Mouse (Mus musculus) gastrocnemius, postnatal 10 days (tissue): Measurements from ENCODE around the gene Accsl. TPM values are rescaled to one million over a fixed set of nuclear protein-coding genes. Genes with fewer than 3 reads are reported as not detected.
A peak's percentile ranks its signal among the peaks of the same experiment; 100 is the strongest.

Experiments
- DNase-seq: peaks from one replicate; pipeline ENCODE4 v3.0.0; 2021; ENCODE audit warnings: mixed read lengths
- long read RNA-seq, 2 experiments: library from polyadenylated mRNA; stranded (forward); transcript quantifications; one replicate each; pipeline ENCODE4 v2.0.0; 2021
- total RNA-seq, 2 experiments: library from RNA; stranded (reverse); gene quantifications; 2 replicates each; pipeline ENCODE4 v1.2.3; 2021

Accsl gene
- not detected for total RNA-seq
- long read RNA-seq, experiment 1, result 0 reads
- long read RNA-seq, experiment 2, result 0 reads

DNA sequence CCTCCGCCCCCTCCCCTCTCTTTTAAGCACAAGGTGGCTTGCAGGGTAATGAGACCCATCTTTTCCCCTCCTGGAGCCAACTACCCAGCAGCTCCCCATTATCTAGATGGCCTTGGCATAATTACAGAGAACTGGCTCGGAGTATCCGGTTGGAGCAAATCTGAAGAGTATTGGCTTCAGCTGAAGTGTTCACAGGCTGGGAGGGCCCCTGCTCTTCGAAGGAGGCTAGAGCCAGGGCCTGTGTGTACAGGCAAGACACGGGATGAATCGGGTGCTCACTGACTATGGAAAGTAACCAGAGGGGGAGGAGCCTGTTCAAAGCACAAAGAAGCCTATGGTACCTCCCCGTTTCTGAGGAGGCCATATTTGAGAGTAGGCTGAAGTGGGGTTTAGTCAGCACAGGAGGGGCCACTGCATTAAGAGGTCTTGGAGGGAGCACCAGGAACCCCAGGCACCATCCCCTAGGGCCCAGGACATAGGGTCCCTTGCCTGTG, at the start of gene Accsl:
TSS of gene Accsl (minus strand) at position 51 of the 494 bp plus-strand sequence.
- no peak for DNase-seq

DNA sequence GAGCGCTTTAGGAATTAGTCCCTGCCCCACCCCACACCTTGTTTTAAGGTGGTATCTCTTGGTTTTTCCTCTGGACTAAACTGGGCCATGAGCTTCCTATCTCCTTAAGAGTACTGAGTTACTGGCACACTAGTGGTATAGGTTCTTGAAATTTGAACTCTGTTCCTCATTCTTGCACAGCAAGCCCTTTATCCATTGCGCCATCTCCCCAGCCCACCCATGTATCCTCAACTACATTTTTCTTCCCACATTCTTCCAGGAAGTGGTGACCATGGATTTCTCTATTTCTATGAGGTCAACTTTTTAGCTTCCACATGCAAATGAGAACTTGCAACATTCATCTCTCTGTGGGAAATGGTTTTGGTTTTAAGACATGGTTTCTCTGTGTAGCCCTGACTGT, 44.6 kb upstream of the Accsl start:
- DNase-seq, result no peak

DNA sequence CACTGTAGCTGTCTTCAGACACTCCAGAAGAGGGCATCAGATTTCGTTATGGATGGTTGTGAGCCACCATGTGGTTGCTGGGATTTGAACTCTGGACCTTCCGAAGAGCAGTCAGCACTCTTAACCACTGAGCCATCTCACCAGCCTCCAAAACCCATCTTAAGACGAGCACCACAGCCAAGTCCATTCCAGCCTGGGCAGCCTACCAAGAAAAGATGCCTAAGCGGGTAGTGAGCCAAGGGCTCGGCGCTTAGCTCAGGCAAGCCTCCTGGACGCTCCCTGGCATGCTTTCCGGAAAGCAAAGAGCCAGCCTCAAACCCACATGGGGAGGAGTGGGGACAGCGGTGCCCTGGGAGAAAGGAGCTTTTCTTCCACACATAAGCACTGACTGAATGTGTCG, 43.0 kb upstream of the Accsl start:
- DNase-seq, result peak; percentile 44

DNA sequence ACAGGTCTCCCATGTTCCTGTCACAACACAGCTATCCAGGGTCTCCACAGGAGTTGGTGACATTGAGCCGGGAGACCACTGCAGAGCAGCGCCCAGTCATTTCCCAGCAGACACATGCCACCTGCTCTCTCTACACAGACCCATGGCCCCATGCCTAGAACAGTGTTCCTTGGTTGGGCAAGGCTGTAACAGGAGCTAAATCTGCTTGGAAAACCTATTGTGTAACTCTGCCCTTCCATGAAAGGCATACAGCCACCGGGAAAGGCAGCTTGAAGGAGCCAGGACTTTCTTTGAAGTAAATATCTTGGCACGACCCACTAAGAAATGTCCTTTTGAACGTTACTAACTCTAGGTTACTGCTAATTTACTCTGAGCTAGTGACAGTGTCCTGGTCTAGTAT, 40.8 kb upstream of the Accsl start:
- DNase-seq, result no peak

DNA sequence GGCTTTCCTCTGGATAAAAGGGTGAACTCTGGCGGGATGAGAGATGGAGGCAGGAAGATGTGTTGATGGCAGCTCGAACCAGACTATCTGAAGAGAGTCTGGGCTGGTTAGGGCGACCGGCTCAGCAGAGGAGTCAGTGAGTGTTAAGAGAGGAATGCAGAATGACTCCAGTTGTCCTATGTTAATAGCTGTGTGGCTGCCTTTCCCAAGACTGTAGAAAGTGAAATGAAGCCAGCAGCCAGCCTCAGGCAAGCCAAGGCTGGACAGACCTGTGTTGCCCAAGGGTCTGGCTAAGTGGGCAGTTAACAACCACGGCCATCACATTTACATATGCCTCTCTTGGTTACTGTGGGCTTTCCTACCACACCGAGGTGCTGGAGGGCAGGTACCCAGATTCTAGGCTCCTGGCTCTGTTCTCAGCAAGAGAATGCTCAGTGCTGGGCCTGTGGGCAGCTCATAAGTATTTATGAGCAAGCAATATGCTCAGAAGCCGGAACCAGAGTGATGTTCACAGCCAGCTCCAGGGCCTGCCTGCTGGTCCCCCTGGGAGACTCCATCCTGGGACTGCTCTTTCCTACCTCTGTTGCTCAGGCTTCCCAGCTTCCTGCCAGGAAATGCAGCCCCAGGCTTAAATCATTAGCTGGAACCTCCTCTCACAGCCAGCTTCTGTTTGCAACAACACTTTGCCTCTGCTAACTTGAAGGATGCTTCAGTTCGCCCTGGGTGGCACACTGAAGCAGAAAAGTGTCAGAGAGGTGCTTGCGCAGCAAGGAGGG, 38.8 kb upstream of the Accsl start:
- DNase-seq, result no peak

DNA sequence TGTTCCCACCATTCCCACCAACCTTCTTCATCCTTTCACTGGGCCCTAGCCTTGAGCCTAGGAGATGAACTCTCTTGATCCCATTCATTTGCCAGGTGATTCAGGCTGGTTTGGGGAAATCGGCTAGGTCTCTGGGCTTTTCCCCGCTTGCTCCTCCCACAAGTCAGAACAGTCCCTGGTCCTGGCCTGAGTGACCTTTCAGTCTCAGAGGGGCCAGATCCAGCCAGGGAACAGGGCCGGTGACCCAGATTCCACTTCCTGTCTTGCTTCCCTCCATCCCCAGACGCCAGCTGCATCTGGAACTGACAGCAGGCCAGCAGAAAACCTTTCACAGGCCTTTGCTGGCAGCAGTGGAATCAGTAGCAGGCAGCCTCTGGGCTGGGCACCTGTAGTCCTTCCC, 37.4 kb upstream of the Accsl start:
- peak; percentile 34 for DNase-seq

GRCm38 (mm10) chr2:93903415-93903814, 34.5 kb upstream of the Accsl start:
- DNase-seq, result peak; percentile 14

- DNase-seq, result no peak
Measured at GRCm38 (mm10) chr2:93902680-93903305, 33.8 kb upstream of the Accsl start.

DNA sequence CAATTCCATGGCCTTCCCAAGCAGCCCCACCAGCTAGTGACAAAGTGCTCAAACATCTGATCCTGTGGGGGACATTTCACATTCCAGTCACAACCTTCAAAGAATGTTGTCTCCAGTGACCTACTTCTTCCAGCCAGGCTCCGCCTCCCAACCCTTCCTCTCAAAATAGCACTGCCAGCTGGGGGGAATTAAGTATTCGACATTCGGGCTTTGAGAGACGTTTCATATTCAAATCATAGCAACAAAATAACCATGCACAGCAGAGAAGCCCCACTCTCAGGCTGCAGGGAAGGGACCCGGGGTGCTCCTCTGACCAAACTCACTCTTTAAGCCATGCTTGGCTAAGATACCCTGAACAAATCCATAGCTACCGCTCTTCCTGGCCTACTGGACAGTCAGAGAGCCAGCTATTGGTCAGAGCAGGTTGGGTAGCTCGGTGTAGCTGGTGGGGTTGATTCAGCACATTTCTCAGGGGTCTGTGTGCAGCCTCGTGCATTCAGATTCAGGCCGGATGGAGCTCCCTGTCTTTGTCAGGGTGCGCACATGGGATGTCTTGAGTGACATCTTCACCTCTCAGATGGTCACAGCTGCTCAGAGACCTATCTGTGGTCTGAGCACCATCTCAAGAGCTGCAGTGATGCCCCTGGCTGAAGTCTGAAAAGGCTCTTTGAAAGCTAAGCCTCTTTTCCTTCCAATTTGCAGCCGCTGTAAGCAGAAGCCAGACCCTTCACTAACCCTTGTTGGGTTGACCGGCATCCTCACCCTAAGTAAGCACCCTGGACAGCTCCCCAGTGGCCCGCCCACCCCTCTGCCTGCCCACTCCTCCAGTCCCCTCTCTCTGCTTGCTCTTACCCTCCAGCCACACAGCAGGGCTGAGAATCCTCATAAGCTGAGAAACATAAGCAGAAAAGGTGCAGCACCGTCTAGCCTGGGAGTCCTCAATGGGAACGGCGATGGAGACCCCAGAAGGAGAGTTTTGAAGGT, 30.7 kb upstream of the Accsl start:
- DNase-seq, result no peak

- DNase-seq, result peak; percentile 39
Measured at GRCm38 (mm10) chr2:93891611-93892280, 22.8 kb upstream of the Accsl start.

DNA sequence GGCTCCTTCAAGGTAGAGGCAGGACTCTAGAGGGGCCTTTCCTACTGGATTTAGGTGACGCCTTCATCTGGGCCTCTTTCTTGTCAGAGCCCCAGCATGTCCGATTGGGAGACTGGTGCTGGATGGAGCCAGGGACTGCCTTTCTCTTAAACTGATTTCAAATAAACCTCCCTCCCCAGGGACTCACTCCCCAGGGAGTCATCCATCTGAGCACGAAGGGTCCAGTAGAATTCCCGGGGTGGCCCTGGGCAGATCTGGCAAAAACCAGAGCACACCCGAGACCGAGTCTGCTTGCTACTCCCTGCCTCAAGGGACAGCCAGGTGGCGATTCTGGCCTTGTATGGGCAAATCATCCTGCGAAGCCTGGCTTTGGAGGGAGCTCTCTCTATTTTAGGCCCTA, 21.2 kb upstream of the Accsl start:
- DNase-seq, result no peak

DNA sequence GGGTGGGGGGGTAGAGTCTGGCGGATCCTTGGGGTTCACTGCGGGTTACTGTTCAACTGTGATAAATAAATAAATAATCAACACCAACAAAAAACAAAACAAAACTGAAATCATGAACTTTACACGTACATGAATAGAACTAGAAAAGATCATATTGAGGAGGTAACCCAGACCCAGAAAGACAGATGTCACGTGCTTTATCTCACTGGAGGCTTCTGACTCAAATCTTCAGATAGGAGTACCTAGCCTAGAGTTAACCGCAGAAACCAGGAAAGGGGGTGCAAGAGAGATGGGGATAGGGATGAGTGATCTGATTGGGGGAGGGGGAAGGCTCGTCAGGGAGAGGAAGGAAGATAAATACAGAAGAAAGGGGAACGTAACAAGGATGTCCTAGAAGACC, 20.1 kb upstream of the Accsl start:
- no peak for DNase-seq

GRCm38 (mm10) chr2:93888366-93888765, 19.4 kb upstream of the Accsl start:
- DNase-seq, result no peak

- no peak for DNase-seq
Measured at GRCm38 (mm10) chr2:93887273-93887672, 18.3 kb upstream of the Accsl start.

GRCm38 (mm10) chr2:93886013-93886794, 17.2 kb upstream of the Accsl start:
- no peak for DNase-seq

- DNase-seq, result no peak
Measured at GRCm38 (mm10) chr2:93883066-93883465, 14.1 kb upstream of the Accsl start.

- DNase-seq, result peak; percentile 23
Measured at GRCm38 (mm10) chr2:93881640-93882367, 12.8 kb upstream of the Accsl start.

DNA sequence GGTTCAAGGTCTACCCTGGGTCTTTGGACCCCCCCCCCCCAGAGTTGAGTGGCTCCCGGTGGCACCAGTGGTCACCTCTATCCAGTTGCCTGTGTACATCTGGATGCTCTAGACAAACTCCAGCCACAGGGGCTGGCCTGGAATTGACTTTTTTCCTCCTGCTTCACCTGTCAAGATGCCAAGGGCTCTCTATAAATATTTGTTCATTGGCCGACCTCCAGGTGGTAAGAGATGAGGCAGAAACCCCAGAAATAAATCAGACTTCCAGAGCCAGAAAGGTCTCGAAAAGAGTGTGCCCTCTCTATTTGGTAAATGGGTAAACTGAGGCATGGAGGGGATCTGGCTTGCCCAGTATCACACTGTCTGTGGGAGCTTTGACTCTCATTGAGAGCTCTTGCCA, 12.0 kb upstream of the Accsl start:
- no peak for DNase-seq

GRCm38 (mm10) chr2:93880450-93880849, 11.5 kb upstream of the Accsl start:
- DNase-seq, result no peak

DNA sequence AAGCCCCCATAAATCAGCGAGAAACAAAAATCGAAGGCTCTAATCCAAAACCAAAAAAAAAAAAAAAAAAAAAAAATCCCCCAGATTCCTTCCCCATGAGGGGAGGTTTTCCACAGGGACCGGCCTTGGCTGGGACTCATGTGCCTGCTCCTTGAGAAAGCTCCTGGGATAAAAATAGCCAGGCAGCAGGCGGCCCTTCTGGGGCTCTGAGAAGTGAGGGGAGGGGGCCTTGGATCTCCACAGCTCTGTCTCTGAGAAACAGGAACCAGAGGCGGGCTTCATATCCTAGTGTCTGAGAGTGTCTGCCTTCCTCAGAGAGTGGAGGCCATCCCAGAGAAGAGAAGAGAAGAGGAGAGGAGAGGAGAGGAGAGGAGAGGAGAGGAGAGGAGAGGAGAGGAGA, 8.0 kb upstream of the Accsl start:
- DNase-seq, result no peak
